Mouse (Mus musculus) MEL (cell line): ENCODE data around the gene Pla2g5. TPM values are rescaled to one million over a fixed set of nuclear protein-coding genes. Genes with fewer than 3 reads are reported as not detected.

Source experiments
- DNase-seq: peaks from one replicate; pipeline ENCODE4 v3.0.0; 2011; ENCODE audit warnings: low read depth, low spot score
- H3K27ac ChIP-seq: 2 replicates; pipeline ENCODE4 v1.5.1; 2012; ENCODE audit warnings: low read depth, mild to moderate bottlenecking, control low read depth, low read length, moderate library complexity; ENCODE audit not compliant: control insufficient read depth
- H3K27me3 ChIP-seq, 2 experiments: fragments of 150-350 bp in 1 of 2; sonication (generic) in 1 of 2; 2 replicates each; pipeline ENCODE4 v1.6.1; 2012; ENCODE audit warnings: low read length in 2 of 2, mild to moderate bottlenecking in 2 of 2, improper control_type of control experiment in 1 of 2, moderate library complexity in 1 of 2; ENCODE audit not compliant: insufficient read depth in 2 of 2, control insufficient read depth in 1 of 2
- H3K36me3 ChIP-seq, 2 experiments: 2 replicates each; pipeline ENCODE4 v1.6.1; 2012 to 2014; ENCODE audit warnings: low read length in 2 of 2, improper control_type of control experiment in 1 of 2, inconsistent platforms in 1 of 2, mild to moderate bottlenecking in 1 of 2; ENCODE audit not compliant: insufficient read depth in 2 of 2, control insufficient read depth in 1 of 2
- H3K4me1 ChIP-seq, 2 experiments: fragments of 150-350 bp in 1 of 2; sonication (generic) in 1 of 2; 2 replicates each; pipeline ENCODE4 v1.6.1; 2012; ENCODE audit warnings: low read length in 2 of 2, improper control_type of control experiment in 1 of 2, mild to moderate bottlenecking in 1 of 2; ENCODE audit not compliant: insufficient read depth in 2 of 2, control insufficient read depth in 1 of 2
- H3K4me3 ChIP-seq, 2 experiments: fragments of 150-350 bp in 1 of 2; sonication (generic) in 1 of 2; 2 replicates each; pipeline ENCODE4 v1.5.1; 2012; ENCODE audit warnings: low read depth in 2 of 2, low read length in 2 of 2, mild to moderate bottlenecking in 2 of 2, moderate library complexity in 2 of 2, control low read depth in 1 of 2, improper control_type of control experiment in 1 of 2; ENCODE audit not compliant: control insufficient read depth in 1 of 2, insufficient read depth in 1 of 2
- H3K79me2 ChIP-seq: 2 replicates; pipeline ENCODE4 v1.6.1; 2012; ENCODE audit warnings: mild to moderate bottlenecking, low read length, moderate library complexity; ENCODE audit not compliant: control insufficient read depth, poor library complexity, insufficient read depth
- H3K9ac ChIP-seq: 2 replicates; pipeline ENCODE4 v1.6.1; 2012; ENCODE audit warnings: low read depth, mild to moderate bottlenecking, control low read depth, low read length, moderate library complexity; ENCODE audit not compliant: control insufficient read depth, poor library complexity, severe bottlenecking
- H3K9me3 ChIP-seq: fragments of 150-350 bp; sonication (generic); replicated peaks from 2 replicates; pipeline ENCODE4 v1.6.1; 2012; ENCODE audit warnings: mild to moderate bottlenecking, low read length, improper control_type of control experiment, moderate library complexity; ENCODE audit not compliant: insufficient read depth
- BHLHE40 ChIP-seq: IDR thresholded peaks from 2 replicates; pipeline ENCODE4 v1.6.1; 2012; ENCODE audit warnings: low read depth, mild to moderate bottlenecking, inconsistent platforms, low read length, improper control_type of control experiment, borderline replicate concordance
- CHD1 ChIP-seq: IDR thresholded peaks from 2 replicates; pipeline ENCODE4 v1.6.1; 2012; ENCODE audit warnings: low read depth, mild to moderate bottlenecking, inconsistent platforms, low read length, improper control_type of control experiment
- CTCF ChIP-seq, 3 experiments: IDR thresholded peaks in 2 of 3; conservative IDR thresholded peaks in 1 of 3; 2 replicates each; pipeline ENCODE4 v1.5.1; 2011 to 2012; ENCODE audit warnings: low read length in 3 of 3, low read depth in 2 of 3, mild to moderate bottlenecking in 2 of 3, improper control_type of control experiment in 1 of 3, inconsistent platforms in 1 of 3, mixed read lengths in 1 of 3, moderate library complexity in 1 of 3; ENCODE audit not compliant: control insufficient read depth in 1 of 3, insufficient read depth in 1 of 3, poor library complexity in 1 of 3, severe bottlenecking in 1 of 3
- ELF1 ChIP-seq: IDR thresholded peaks from 2 replicates; pipeline ENCODE4 v1.6.1; 2014; ENCODE audit warnings: low read depth, mild to moderate bottlenecking, inconsistent platforms, low read length, improper control_type of control experiment, moderate library complexity
- ETS1 ChIP-seq: IDR thresholded peaks from 2 replicates; pipeline ENCODE4 v1.6.1; 2012; ENCODE audit warnings: low read depth, mild to moderate bottlenecking, inconsistent platforms, low read length, improper control_type of control experiment, moderate library complexity
- GABPA ChIP-seq: IDR thresholded peaks from 2 replicates; pipeline ENCODE4 v1.6.1; 2012; ENCODE audit warnings: low read depth, mild to moderate bottlenecking, inconsistent platforms, low read length, improper control_type of control experiment, moderate library complexity
- HCFC1 ChIP-seq: IDR thresholded peaks from 2 replicates; pipeline ENCODE4 v1.6.1; 2012; ENCODE audit warnings: low read depth, mild to moderate bottlenecking, inconsistent platforms, low read length, improper control_type of control experiment, moderate library complexity
- JUND ChIP-seq: IDR thresholded peaks from 2 replicates; pipeline ENCODE4 v1.6.1; 2011; ENCODE audit warnings: low read depth, mild to moderate bottlenecking, improper control_type of control experiment, low read length
- KAT2A ChIP-seq: conservative IDR thresholded peaks from 2 replicates; pipeline ENCODE4 v1.6.1; 2012; ENCODE audit warnings: low read depth, low read length, improper control_type of control experiment, inconsistent platforms
- MAX ChIP-seq: IDR thresholded peaks from 2 replicates; pipeline ENCODE4 v1.6.1; 2011; ENCODE audit warnings: low read length, improper control_type of control experiment
- MEF2A ChIP-seq: IDR thresholded peaks from 2 replicates; pipeline ENCODE4 v1.6.1; 2014; ENCODE audit warnings: low read depth, mild to moderate bottlenecking, inconsistent platforms, low read length, improper control_type of control experiment; ENCODE audit not compliant: poor library complexity, insufficient replicate concordance, severe bottlenecking; ENCODE audit errors: extremely low read depth
- MXI1 ChIP-seq: IDR thresholded peaks from 2 replicates; pipeline ENCODE4 v1.6.1; 2011; ENCODE audit warnings: mild to moderate bottlenecking, low read depth, low read length, improper control_type of control experiment
- MYB ChIP-seq: IDR thresholded peaks from 2 replicates; pipeline ENCODE4 v1.6.1; 2011; ENCODE audit warnings: mild to moderate bottlenecking, low read depth, low read length, improper control_type of control experiment
- MYC ChIP-seq: IDR thresholded peaks from 2 replicates; pipeline ENCODE4 v1.6.1; 2011; ENCODE audit warnings: low read depth, mild to moderate bottlenecking, low read length, improper control_type of control experiment, moderate library complexity
- RAD21 ChIP-seq: IDR thresholded peaks from 2 replicates; pipeline ENCODE4 v1.6.1; 2011; ENCODE audit warnings: mild to moderate bottlenecking, low read depth, low read length, improper control_type of control experiment
- RCOR1 ChIP-seq: IDR thresholded peaks from 2 replicates; pipeline ENCODE4 v1.6.1; 2012; ENCODE audit warnings: low read depth, mild to moderate bottlenecking, inconsistent platforms, low read length, improper control_type of control experiment
- SIN3A ChIP-seq: IDR thresholded peaks from 2 replicates; pipeline ENCODE4 v1.6.1; 2012; ENCODE audit warnings: low read length, improper control_type of control experiment, inconsistent platforms
- TAL1 ChIP-seq: IDR thresholded peaks from 2 replicates; pipeline ENCODE4 v1.6.1; 2012; ENCODE audit warnings: mild to moderate bottlenecking, inconsistent platforms, low read length, moderate library complexity, mixed read lengths
- TBP ChIP-seq: IDR thresholded peaks from 2 replicates; pipeline ENCODE4 v1.8.0; 2011; ENCODE audit warnings: low read depth, low read length, improper control_type of control experiment
- UBTF ChIP-seq: IDR thresholded peaks from 2 replicates; pipeline ENCODE4 v1.6.1; 2012; ENCODE audit warnings: low read depth, mild to moderate bottlenecking, inconsistent platforms, low read length, improper control_type of control experiment, moderate library complexity, borderline replicate concordance; ENCODE audit not compliant: insufficient read depth
- USF1 ChIP-seq: IDR thresholded peaks from 2 replicates; pipeline ENCODE4 v1.6.1; 2014; ENCODE audit warnings: low read depth, mild to moderate bottlenecking, inconsistent platforms, low read length, improper control_type of control experiment, moderate library complexity
- USF2 ChIP-seq, 2 experiments: IDR thresholded peaks; 2 replicates each; pipeline ENCODE4 v1.6.1; 2011 to 2012; ENCODE audit warnings: improper control_type of control experiment in 2 of 2, low read length in 2 of 2, borderline replicate concordance in 1 of 2, inconsistent platforms in 1 of 2, low read depth in 1 of 2, mild to moderate bottlenecking in 1 of 2; ENCODE audit not compliant: insufficient read depth in 1 of 2
- ZC3H11A ChIP-seq: IDR thresholded peaks from 2 replicates; pipeline ENCODE4 v1.6.1; 2012; ENCODE audit warnings: low read depth, mild to moderate bottlenecking, inconsistent platforms, low read length, improper control_type of control experiment
- ZKSCAN1 ChIP-seq: IDR thresholded peaks from 2 replicates; pipeline ENCODE4 v1.6.1; 2012; ENCODE audit warnings: low read depth, mild to moderate bottlenecking, inconsistent platforms, low read length, improper control_type of control experiment, moderate library complexity
- ZMIZ1 ChIP-seq: IDR thresholded peaks from 2 replicates; pipeline ENCODE4 v1.6.1; 2012; ENCODE audit warnings: low read depth, mild to moderate bottlenecking, inconsistent platforms, low read length, improper control_type of control experiment, moderate library complexity
- polyA plus RNA-seq, 2 experiments: library from polyadenylated mRNA; stranded (reverse) in 1 of 2; unstranded in 1 of 2; fragments of >175 nt in 1 of 2; fragments of >200 nt in 1 of 2; gene quantifications; 2 replicates each; pipeline versions ENCODE4 v1.2.1 to v1.2.4; 2012; ENCODE audit warnings: low replicate concordance in 2 of 2, low read depth in 1 of 2; ENCODE audit not compliant: insufficient read length in 2 of 2, insufficient read depth in 1 of 2, missing spikeins in 1 of 2
- total RNA-seq: library from RNA; depleted of rRNA; stranded (reverse); fragments of 300-350 nt; gene quantifications from 2 replicates; pipeline ENCODE4 v1.2.3, GENCODE M21; 2012

Pla2g5 gene
- total and polyA plus RNA-seq, 3 experiments: not detected

GRCm38 (mm10) chr4:138806160-138806559 is 57.1 kb downstream of the Pla2g5 start:
- Histone ChIP-seq H3K27me3 (no peaks in the 10 kb centered on the region), H3K9me3 (no peaks in the 10 kb centered on the region), H3K36me3 (no peaks in the 10 kb centered on the region), H3K4me1 (no peaks in the 10 kb centered on the region), H3K27ac (no peak overlapping the region), H3K4me3 (no peak overlapping the region), H3K79me2 (no peaks in the 10 kb centered on the region), H3K9ac (no peak overlapping the region)
- DNase-seq: no peak
- no peak for TF ChIP-seq SIN3A
- TF ChIP-seq RAD21: no peak
- TF ChIP-seq ZKSCAN1: no peak
- no peak for TF ChIP-seq BHLHE40
- no peak for TF ChIP-seq ELF1
- no peak for TF ChIP-seq MAX
- no peak for TF ChIP-seq ZMIZ1
- TF ChIP-seq TBP: no peak
- no peak for TF ChIP-seq MEF2A
- TF ChIP-seq MYC: no peak
- TF ChIP-seq USF2 (IDR thresholded peaks at IDR 0.05; ENCODE audit: borderline replicate concordance in 1 of 2, insufficient read depth in 1 of 2, low read depth in 1 of 2, low read length in 2 of 2): no peak
- no peak for TF ChIP-seq MYB
- no peak for TF ChIP-seq GABPA
- TF ChIP-seq TAL1: no peak
- no peak for TF ChIP-seq MXI1
- TF ChIP-seq HCFC1: no peak
- no peak for TF ChIP-seq JUND
- no peak for TF ChIP-seq KAT2A
- no peak for TF ChIP-seq ZC3H11A

- Histone ChIP-seq H3K9me3 (no peaks in the 10 kb centered on the region), H3K27ac (no peak overlapping the region), H3K27me3 (no peaks in the 10 kb centered on the region), H3K36me3 (no peaks in the 10 kb centered on the region), H3K4me1 (no peaks in the 10 kb centered on the region), H3K9ac (no peak overlapping the region), H3K4me3 (no peak overlapping the region), H3K79me2 (no peaks in the 10 kb centered on the region)
- TF ChIP-seq RAD21 (no peak), ELF1 (no peak), MXI1 (no peak), GABPA (no peak), MAX (no peak), ZKSCAN1 (no peak), BHLHE40 (no peak), ZMIZ1 (no peak), TAL1 (no peak), RCOR1 (no peak), USF1 (no peak), CTCF (IDR thresholded peaks at IDR 0.05 in 2 of 3, conservative IDR thresholded peaks at IDR 0.05 in 1 of 3; ENCODE audit: control insufficient read depth in 1 of 3, insufficient read depth in 1 of 3, low read depth in 2 of 3, low read length in 3 of 3, poor library complexity in 1 of 3, severe bottlenecking in 1 of 3) (no peak), CHD1 (no peak), JUND (no peak), MEF2A (no peak), UBTF (no peak), ETS1 (no peak), SIN3A (no peak)
- no peak for DNase-seq
Measured at GRCm38 (mm10) chr4:138805248-138805647, 58.0 kb downstream of the Pla2g5 start.
